Mouse (Mus musculus): Measurements from ENCODE around the gene Dab2.

The Dab2 gene

DNA sequence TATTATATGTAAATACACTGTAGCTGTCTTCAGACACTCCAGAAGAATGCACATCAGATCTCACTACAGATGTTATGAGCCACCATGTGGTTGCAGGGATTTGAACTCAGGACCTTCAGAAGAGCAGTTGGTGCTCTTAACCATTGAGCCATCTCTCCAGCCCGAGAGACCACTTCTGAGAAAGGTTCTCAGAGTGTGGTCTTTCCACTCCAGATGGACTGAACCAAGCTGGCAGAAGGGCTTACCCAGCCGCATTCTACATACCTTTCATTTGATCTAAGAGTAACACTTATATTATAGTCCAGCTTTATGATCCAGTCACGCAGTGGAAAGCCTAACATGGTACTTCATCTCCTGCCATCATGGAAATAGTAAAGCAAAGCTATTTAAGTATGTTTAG lies 92.3 kb downstream of the Dab2 start:
- no peak for DNase-seq (ENCODE audit: low spot score in 2 of 2)

DNA sequence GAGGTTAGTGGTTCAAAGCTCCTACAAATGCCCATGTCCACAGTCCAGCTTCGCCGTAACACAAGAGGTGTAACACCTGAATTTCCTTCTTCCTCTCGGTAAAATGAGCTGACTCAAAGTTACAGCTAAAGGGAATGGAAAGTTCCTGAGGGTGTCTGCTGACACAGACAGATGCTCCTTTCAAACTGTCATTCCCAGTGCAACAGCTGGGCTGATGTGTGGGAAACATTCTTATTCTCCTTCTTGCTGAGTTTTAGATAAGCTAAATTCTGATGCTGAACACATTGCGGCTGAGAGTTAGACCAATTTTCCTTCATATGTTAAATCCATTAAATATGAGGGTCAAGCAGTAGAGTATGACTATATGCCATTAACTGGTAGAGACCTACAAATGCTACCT lies 94.0 kb downstream of the Dab2 start:
- no peak for DNase-seq (ENCODE audit: low spot score in 2 of 2)

GRCm38 (mm10) chr15:6398211-6398610 lies 98.6 kb downstream of the Dab2 start:
- no peak for DNase-seq (ENCODE audit: low spot score in 2 of 2)

GRCm38 (mm10) chr15:6398881-6399280 lies 99.3 kb downstream of the Dab2 start:
- DNase-seq (ENCODE audit: low spot score in 2 of 2) = no peak

DNA sequence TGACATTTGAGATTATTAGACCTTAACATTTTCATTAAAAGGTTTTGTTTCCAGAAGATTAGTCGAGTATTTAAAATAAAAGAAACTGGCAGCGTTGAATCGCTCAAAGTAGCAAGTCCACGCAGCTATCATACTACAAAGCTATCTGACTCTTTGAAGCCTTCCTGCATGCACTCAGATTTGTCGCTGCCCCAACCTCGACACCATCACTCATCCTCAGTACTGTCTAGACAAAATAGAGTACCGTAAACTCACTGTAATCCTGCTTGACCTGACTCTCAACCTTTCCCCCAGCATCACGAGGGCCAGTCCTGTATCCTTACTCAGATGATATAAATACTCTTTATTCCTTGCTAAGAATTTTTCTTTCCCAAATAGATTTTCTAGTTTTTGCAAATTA lies 100.5 kb downstream of the Dab2 start:
- no peak for DNase-seq (ENCODE audit: low spot score in 2 of 2)

- no peak for DNase-seq (ENCODE audit: low spot score in 2 of 2)
These were observed 102.8 kb downstream of the Dab2 start for GRCm38 (mm10) chr15:6402433-6402832.

GRCm38 (mm10) chr15:6404172-6404571 lies 104.6 kb downstream of the Dab2 start:
- DNase-seq (ENCODE audit: low spot score in 2 of 2) = no peak

GRCm38 (mm10) chr15:6406771-6407170 lies 107.2 kb downstream of the Dab2 start:
- DNase-seq (ENCODE audit: low spot score in 2 of 2) = no peak

- no peak for DNase-seq (ENCODE audit: low spot score in 2 of 2)
These were observed 109.4 kb downstream of the Dab2 start for GRCm38 (mm10) chr15:6409031-6409430.

DNA sequence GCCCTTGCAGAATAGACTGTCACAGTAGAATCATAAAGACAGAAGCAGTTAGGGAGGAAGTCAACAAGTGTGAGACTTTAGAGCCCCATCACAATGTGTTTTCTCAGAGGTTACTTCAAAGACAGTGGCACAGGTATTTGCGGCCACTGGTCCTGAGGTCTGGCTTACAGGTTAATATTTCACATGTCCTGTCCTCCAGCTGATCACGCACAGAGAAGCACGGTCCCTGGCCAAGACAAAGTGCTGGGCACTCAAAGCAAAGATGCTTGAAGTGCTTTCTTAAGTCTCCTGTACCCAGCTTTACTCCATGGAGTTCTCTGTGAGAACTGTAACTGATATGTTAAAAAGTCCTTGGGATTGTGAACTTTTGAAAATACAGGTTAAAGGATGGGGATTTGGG lies 110.6 kb downstream of the Dab2 start:
- no peak for DNase-seq (ENCODE audit: low spot score in 2 of 2)

DNA sequence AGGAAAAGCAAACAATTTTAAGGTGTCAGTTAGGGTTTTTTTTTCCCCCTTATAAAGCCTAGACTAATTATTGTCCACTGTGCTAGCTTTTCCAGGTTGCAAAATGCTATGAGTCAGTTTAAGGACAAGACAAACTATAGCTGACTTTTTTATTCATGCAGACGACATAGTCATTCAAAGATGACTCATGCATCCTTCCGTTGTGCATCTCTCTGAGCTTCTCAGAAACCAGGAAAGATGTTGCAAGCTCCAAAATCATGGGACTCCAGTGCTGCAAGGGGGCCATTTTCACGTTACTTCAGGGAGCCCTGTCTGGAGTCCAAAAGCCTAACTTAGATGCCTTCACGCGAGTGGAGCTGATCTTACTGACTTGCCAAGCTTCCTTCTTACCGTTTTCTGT lies 111.7 kb downstream of the Dab2 start:
- peak in 1 of 2 experiments; percentile 13 for DNase-seq (ENCODE audit: low spot score in 2 of 2)

GRCm38 (mm10) chr15:6415317-6415716 lies 115.7 kb downstream of the Dab2 start:
- no peak for DNase-seq (ENCODE audit: low spot score in 2 of 2)

DNA sequence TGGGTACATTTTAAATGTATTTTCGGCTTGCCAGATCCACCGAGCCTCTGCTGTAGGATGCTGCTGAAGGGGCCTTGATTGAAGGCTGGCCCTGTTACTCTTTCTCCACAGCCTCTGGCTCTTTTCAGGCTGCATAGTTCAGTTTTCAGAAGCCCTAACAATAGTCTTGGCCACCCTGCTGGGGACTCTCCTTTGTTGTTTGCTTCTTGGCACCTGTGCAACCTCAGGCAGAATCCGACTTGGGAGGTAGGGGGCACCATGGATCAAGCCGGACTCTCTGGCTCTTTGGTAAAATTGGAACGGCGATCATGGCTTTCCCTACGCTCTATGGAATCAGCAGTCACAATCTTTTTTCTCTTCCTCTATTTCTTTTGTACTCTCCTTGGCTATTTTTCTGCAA lies 132.2 kb downstream of the Dab2 start:
- DNase-seq (ENCODE audit: low spot score in 2 of 2) = no peak

- DNase-seq (ENCODE audit: low spot score in 2 of 2) = no peak
These were observed 132.8 kb downstream of the Dab2 start for GRCm38 (mm10) chr15:6432411-6432810.

DNA sequence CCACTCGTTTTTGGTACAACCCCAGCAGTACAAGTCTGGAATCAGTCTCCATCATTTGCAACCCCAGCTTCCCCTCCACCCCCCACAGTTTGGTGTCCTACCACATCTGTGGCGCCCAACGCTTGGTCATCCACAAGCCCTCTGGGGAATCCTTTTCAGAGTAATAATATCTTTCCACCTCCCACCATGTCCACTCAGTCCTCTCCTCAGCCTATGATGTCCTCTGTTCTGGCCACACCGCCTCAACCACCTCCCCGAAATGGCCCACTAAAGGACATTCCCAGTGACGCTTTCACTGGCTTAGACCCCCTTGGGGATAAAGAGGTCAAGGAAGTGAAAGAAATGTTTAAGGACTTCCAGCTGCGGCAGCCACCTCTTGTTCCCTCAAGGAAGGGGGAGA lies 135.7 kb downstream of the Dab2 start:
- DNase-seq (ENCODE audit: low spot score in 2 of 2) = no peak

DNA sequence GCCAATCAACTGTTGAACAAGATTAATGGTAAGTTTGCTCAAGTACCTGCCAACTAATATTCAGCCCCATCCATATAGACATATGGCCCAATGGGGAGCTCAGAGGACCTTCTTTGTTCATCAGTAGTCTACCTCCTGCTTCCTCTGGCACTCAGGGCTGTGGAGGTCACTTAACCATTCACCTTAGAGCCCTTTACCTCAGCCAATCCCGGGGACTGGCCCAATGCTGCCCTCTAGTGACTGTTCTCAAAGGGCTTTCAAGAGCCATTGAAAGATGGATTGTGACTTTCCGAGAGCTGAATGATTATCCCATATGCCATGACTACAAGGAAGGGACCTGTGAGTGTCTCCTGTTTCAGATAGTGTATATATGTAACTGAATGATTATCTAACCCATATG lies 136.2 kb downstream of the Dab2 start:
- peak in 1 of 2 experiments; percentile 47 for DNase-seq (ENCODE audit: low spot score in 2 of 2)

DNA sequence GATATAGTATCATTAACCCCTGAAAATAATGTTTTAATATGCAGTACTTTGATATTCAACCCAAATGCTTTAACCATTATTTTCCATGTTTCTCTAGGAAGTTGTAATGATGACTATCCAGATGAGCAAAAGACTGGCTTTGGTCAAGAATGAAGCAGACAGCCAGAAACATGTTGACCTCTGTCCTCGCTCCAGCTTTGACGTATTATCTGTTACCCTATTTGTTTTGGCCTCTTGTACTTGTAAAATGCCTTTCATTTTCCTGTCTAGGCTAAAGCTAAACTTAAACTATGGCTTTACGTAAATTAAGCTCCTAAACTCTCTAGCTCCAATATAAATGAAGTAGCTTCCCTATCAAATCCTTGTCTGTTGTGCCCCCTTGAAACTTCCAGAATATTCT lies 139.1 kb downstream of the Dab2 start:
- DNase-seq (ENCODE audit: low spot score in 2 of 2) = no peak

DNA sequence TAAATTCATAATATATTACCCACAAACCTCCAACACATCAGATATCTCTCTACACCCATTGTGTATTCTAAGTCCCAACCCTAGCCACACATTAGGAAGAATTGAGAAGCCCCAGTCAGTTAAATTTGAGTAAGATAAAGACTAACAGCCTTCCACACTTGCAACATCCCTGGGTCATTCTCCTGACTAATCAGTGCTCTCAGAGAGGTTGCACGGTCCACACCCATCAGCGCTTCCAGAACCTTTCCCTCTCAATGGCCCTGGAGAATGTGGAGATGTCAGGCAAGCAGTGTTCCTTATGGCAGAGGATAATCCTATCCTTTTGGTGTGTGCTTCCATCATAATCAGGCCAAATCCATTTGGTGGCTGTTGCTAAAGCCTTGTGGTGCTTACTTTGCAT lies 144.9 kb downstream of the Dab2 start:
- DNase-seq (ENCODE audit: low spot score in 2 of 2) = no peak

DNA sequence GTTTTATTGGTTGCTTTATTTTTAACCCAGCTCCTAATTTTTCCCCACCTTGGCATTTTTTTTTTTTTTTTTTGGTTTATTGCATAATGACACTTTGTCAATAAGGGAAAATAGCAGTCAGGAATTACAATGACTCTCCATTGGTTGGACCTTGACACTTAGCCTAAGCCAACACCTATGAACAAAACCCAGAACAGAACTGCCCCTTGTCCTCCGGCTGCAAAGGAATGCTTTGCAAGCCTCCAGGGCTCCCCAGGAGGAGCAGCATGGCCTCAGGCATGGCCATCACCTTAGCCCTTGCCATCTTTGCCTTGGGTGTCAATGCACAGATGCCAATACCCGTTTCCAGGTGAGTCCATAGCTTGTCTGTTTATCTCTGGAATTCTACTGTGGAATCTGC lies 145.5 kb downstream of the Dab2 start, which contains the start of gene C9:
C9 (plus strand) TSS at position 193 of the 400 bp plus-strand sequence.
- no peak for DNase-seq (ENCODE audit: low spot score in 2 of 2)

DNA sequence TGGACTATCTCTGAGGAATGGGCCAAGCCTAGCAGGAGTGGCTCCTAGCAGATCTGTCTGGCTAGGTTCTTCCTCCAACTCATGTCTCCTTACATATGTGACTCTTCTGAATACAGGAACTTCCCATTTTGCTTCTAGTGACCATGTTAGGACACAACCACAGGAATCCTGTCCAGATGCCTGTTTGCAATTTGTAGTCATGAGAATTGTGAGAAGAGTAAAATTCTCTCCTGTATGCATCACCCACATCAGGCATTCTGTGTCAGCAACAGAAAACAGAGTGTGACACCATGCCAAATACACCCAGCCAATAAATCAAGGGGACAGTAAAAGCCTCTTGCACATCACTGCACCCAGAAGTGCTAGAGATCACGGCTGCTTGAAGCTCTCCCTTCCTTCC lies 146.6 kb downstream of the Dab2 start:
- DNase-seq (ENCODE audit: low spot score in 2 of 2) = no peak

- no peak for DNase-seq (ENCODE audit: low spot score in 2 of 2)
These were observed 149.3 kb downstream of the Dab2 start for GRCm38 (mm10) chr15:6448892-6449291.

DNA sequence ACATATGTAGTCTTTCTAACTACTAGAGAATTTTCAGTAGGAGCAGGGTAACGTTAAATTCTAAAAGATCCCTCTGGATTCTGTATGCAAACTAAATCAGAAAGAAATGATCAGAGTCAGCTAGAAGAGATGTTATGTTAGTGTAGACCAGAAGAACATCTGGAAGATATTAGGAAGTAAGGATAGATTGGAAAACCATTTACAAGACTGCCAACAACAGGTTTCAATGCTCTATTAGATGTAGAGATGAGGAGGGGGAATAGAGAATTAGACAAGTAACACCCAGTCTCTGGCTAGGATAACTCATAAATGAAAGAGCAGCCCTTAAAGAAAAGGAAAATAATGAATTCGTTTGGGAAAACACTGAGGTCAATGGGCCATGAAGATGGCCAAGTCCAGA lies 154.9 kb downstream of the Dab2 start:
- no peak for DNase-seq (ENCODE audit: low spot score in 2 of 2)

- no peak for DNase-seq (ENCODE audit: low spot score in 2 of 2)
These were observed 161.8 kb downstream of the Dab2 start for GRCm38 (mm10) chr15:6461381-6461780.

GRCm38 (mm10) chr15:6463361-6463923 lies 163.9 kb downstream of the Dab2 start:
- DNase-seq (ENCODE audit: low spot score in 2 of 2) = no peak
